Mouse (Mus musculus) bone marrow macrophage, adult 2 months (primary cell): ENCODE data around the gene Med13l. TPM values are rescaled to one million over a fixed set of nuclear protein-coding genes. Genes with fewer than 3 reads are reported as not detected.

Source experiments
- H3K27ac ChIP-seq: 2 replicates; pipeline ENCODE4 v1.5.1; 2012; ENCODE audit warnings: low read depth, low read length; ENCODE audit not compliant: insufficient read depth
- H3K4me1 ChIP-seq: 2 replicates; pipeline ENCODE4 v1.6.1; 2012; ENCODE audit warnings: low read length; ENCODE audit not compliant: control insufficient read depth, insufficient read depth
- H3K4me3 ChIP-seq: 2 replicates; pipeline ENCODE4 v1.5.1; 2012; ENCODE audit warnings: mild to moderate bottlenecking, low read length, moderate library complexity; ENCODE audit not compliant: insufficient read depth
- CTCF ChIP-seq: IDR thresholded peaks from 2 replicates; pipeline ENCODE4 v1.5.1; 2012; ENCODE audit warnings: low read depth, mild to moderate bottlenecking, low read length, moderate library complexity
- POLR2A ChIP-seq: IDR thresholded peaks from 2 replicates; pipeline ENCODE4 v1.6.1; 2012; ENCODE audit warnings: mild to moderate bottlenecking, low read depth, low read length, borderline replicate concordance
- polyA plus RNA-seq: library from polyadenylated mRNA; stranded (reverse); fragments of >200 nt; gene quantifications from 2 replicates; pipeline ENCODE4 v1.2.4, GENCODE M21; 2012; ENCODE audit not compliant: missing spikeins, insufficient read depth, insufficient read length

Gene Med13l
- polyA plus RNA-seq, 1 experiment = 25.5 TPM

DNA sequence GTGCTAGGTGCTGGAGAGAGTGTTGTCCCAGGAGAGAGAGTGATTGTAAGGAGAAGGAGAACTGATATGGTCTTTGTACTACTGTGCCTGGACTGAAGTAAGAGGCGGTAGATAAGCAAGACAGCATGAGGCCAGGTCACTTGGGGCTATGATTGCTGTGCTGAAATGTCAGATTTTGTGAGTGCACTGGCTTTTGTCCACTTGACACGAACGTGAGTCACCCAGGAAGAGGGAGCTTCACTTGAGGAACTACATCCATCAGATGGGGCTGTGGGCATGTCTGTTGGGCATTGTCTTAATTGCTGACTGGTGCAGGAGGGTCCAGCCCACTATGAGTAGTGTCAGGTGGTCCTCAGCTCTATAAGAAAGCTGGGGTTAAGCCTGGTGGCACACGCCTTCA, 61.4 kb downstream of the Med13l start:
- Histone ChIP-seq H3K27ac (0 out of 2 replicates have a peak overlapping the region, but pooled peaks have one; percentile 9), H3K4me1 (peaks cover 45% of the 10 kb centered on the region), H3K4me3 (no peak overlapping the region)
- TF ChIP-seq POLR2A (no peak), CTCF (no peak)

DNA sequence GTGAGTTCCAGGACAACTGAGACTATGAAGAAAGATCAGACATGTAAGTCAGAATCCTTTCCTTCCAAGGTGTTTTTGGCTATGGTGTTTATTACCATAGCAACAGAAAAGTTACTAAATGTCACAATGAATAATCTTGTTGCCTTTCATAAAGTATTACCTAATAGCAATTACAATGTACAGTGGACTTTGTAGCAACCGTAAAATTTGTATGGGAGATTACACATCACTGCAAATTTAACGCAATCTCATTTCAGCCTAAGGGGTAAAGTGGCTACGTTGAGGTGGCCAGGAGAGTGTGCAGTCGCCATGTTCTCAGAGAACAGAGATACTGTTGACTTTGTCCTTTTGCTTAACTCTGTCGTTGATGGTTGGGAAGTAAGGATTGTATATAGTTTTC, 61.9 kb downstream of the Med13l start:
- peaks cover 43% of the 10 kb centered on the region for H3K4me1 ChIP-seq
- TF ChIP-seq POLR2A (no peak), CTCF (no peak)

DNA sequence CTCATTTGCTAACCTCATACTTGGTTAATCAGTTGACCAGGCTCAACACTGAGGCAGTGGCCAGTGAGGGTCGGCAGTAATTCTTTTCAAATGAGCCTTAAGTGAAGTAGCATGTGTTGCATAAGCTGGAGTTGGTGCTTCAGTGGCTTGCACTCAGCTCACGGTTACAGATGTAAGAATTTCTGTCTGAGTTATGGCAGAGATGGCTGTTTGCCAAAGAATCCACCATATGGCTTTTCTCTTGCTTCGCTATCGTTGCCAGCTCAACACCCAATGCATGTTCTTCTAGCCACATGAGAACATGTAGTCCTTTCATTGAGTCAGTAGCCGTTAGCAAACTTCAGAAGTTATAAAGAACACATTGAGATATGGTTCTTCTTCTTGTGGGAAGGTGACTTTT, 63.3 kb downstream of the Med13l start:
- TF ChIP-seq POLR2A = no peak
- no peak for TF ChIP-seq CTCF
- H3K27ac ChIP-seq = no peak overlapping the region
- peaks cover 42% of the 10 kb centered on the region for H3K4me1 ChIP-seq
- H3K4me3 ChIP-seq = no peak overlapping the region

More for the DNA sequence above, 61.9 kb downstream of the Med13l start:
- Histone ChIP-seq H3K4me3 (no peak overlapping the region), H3K27ac (no peak overlapping the region)

DNA sequence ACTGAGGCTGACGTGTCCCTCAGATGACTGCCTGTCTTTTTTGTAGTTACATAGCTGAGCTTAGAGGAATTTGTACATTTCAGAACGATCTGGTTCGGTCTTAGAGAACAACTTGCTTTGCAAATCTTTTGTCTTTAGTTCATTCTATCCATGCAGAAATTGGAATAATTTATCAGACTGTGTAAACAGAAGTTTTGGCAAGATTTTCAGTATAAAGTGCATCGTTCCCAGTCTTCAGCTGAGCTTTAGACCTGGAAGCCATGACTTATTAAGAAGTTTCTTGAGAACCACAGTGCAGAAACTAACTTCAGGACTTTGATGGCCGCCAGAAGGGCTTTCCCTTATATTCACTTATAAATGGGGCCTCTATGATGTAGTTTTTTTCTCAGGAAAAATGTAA, 67.2 kb downstream of the Med13l start:
- Histone ChIP-seq H3K27ac (no peak overlapping the region), H3K4me1 (peaks cover 31% of the 10 kb centered on the region), H3K4me3 (no peak overlapping the region)
- no peak for TF ChIP-seq POLR2A
- no peak for TF ChIP-seq CTCF

DNA sequence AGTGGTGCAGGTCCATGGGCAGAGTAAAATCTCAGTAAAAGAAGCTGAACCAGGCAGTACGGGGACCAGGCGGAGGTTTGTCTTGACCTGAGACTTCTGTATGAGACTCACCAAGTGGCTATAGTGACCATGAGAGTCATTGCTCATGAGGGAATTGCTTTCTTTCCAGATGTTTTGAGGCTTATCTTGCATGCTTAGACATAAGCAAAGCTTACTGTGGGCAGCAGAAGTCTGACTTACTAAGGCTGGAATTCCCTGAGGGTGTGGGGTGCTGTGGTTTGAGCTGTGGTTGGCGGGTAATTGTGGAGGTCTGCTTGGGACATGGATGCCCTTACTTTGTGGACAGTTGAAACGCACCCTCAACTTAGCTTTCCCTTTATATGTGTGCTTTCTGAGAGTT, 67.7 kb downstream of the Med13l start:
- Histone ChIP-seq H3K27ac (no peak overlapping the region), H3K4me3 (no peak overlapping the region), H3K4me1 (peaks cover 31% of the 10 kb centered on the region)
- TF ChIP-seq POLR2A = no peak
- no peak for TF ChIP-seq CTCF

DNA sequence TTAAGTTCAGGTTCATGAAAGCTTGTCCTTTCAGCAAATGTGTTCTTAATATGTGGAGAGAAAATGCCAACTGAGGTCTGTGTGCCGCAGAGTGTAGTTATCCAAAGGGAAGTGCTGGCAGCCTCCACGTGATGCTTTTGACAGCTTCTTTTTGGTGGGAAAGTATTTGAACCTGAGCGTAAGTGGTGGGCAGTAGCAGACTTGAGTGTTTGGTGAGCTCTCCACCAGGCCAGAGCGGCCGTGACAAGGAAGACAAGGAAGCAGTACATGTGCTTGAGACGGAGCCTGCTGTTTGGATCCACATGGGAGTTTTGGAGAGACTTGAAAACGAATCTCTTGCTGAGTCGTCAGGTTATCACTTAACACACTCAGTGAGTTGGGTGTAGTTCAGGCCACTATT, 71.9 kb downstream of the Med13l start:
- TF ChIP-seq CTCF (no peak), POLR2A (no peak)
- no peak overlapping the region for H3K4me3 ChIP-seq
- H3K27ac ChIP-seq = no peak overlapping the region
- peaks cover 49% of the 10 kb centered on the region for H3K4me1 ChIP-seq

DNA sequence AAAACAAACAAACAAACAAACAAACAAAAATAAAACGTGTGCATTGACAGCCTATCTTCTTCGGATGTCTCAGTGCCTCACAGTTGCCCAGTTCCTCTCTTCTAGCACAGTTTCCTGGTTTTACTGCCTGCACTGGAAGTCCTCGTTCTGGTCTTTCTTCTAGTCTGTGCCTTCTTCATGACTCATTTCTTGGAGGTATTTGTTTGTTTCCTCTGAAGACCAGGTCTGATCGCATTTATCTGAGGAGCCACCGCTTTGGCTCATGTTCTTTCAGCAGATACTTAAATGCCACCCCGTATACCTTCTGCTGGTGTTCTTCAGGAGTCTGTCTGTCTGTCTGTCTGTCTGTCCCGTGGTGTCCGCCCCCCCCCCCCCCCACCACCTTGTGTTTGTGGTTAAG, 72.6 kb downstream of the Med13l start:
- peaks cover 51% of the 10 kb centered on the region for H3K4me1 ChIP-seq
- H3K27ac ChIP-seq = peak overlapping the region; percentile 66
- TF ChIP-seq CTCF = no peak
- no peak for TF ChIP-seq POLR2A
- peak overlapping the region; percentile 36; the same call in 1 of the 2 replicates for H3K4me3 ChIP-seq

DNA sequence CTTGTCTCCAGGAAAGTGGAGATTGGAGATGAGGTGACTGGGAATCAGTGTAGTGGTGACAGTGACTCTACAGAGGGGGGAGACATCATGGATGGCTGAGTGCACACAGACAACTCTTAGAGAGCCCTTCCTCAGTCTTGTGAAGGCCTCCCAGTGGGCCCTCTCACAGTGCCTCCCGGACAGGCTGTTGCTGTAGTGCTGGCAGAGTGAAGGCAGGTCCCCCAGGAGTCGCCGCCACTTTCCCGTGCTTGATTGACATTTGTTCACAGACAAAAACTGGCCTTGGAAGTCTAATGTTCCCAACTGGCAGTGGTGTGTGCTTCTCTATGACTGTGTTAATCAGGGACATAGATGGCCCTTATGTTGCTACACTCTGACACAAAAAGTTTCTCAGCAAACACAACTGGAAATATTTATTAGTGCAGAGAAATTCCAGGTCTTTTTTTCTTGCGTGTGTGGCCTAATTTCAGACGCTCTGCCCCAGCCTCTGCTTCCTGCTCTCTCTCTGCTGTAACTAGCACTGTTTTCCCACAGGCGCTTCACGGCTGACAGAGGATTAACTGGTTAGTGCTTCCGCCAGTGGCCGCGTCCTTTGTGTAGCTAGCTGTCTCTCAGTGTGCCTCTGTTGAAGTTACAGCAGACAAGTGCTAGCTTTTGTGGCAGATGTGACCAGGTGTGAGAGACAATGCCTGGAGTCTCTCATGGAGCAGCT, 75.2 kb downstream of the Med13l start:
- H3K27ac ChIP-seq = no peak overlapping the region
- peaks cover 59% of the 10 kb centered on the region for H3K4me1 ChIP-seq
- H3K4me3 ChIP-seq = no peak overlapping the region
- TF ChIP-seq CTCF = no peak
- no peak for TF ChIP-seq POLR2A

DNA sequence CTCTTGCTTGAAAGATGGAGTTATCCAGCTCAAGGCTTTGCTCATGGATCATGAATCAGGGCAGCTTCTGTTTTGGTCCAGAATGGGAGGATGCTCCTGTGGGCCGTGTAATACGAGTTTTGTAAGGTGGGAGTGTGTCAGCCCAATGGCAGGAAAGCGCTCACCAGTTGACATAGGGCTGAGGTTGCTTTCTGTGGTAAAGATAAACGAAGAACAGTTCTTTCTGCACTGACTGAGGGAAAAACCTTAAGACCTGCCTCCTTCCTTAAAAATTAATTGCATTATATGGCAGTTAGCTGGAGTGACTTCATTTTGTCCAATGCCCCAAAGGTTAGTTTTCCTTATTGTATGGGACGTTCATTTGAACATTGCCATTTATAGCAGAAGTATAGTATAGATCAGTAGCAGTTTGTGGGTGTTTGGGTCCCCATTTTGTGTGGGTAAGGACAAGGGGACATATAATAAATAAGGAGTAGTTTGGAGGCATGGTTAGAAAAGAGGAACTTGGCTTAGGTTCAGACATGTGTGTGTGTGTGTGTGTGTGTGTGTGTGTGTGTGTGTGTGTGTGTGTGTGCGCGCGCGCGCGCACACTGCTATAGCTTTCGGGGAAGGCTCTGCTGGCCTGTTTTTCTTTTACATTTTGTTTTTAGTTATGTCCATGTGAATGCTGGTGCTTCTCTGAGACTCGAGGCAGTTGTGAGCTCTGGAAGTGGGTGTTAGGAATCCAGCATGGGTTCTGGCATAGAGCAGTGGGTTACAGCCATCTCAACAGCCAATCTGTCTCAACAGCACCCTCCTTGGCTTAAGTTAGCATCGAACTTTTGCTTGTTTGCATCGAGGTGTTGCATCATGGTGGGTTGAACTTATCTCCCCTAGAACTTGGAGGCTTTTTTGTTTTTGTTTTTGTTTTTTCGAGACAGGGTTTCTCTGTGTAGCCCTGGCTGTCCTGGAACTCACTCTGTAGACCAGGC, 76.2 kb downstream of the Med13l start:
- peak overlapping the region; percentile 87 for H3K27ac ChIP-seq
- no peak for TF ChIP-seq CTCF
- H3K4me3 ChIP-seq = peak overlapping the region; percentile 39; the same call in 1 of the 2 replicates
- H3K4me1 ChIP-seq = peaks cover 62% of the 10 kb centered on the region

DNA sequence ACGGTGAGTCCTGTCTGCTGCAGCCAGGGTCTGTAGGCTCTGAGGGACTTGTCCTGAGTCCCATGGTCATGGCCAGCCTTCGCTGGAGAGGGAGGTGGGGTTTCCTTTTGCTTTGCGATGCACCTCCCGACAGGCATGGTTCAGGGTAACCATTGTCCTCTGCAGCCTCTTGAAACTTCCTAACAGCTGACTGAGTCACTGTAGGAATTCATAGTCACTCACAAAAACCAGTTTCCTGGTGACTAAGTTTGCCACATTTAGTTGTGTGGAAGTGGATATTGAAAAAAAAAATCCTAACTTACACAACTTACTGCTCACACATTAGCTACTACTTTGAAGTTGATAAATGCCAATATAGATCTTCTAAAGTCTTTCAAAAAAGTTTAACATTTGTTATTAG, 77.5 kb downstream of the Med13l start:
- peak overlapping the region; percentile 34 for H3K4me3 ChIP-seq

More for the DNA sequence above, 77.5 kb downstream of the Med13l start:
- peak overlapping the region; percentile 79 for H3K27ac ChIP-seq
- TF ChIP-seq CTCF (no peak), POLR2A (no peak)
- H3K4me1 ChIP-seq = peaks cover 62% of the 10 kb centered on the region
